Mouse (Mus musculus) spleen, postnatal 4 days (tissue): ENCODE results near the gene Nphp4.

Experiments
- DNase-seq, 2 experiments: peaks; one replicate each; pipeline ENCODE4 v3.0.0; 2022; ENCODE audit warnings: low spot score in 2 of 2

Nphp4 gene

DNA sequence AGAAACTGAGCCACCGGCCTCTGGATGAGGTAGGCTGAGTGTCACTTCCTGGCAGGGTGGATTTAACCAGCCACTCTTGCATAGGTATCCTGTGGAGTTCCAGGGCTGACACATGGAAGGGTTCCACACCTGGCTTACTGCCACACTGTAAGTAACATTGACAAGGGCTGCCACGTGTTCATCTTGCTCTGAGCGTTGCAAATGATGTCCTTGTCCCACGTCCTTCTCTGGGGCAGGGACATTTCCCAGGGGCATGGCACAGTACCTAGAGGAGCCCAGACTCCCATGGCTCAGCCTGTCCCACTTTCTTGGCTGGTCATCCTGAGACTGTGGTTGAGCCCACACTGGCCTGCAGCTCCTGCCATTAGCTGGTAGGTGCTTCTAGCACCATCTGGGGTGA, 91.5 kb downstream of the Nphp4 start:
- DNase-seq = no peak

DNA sequence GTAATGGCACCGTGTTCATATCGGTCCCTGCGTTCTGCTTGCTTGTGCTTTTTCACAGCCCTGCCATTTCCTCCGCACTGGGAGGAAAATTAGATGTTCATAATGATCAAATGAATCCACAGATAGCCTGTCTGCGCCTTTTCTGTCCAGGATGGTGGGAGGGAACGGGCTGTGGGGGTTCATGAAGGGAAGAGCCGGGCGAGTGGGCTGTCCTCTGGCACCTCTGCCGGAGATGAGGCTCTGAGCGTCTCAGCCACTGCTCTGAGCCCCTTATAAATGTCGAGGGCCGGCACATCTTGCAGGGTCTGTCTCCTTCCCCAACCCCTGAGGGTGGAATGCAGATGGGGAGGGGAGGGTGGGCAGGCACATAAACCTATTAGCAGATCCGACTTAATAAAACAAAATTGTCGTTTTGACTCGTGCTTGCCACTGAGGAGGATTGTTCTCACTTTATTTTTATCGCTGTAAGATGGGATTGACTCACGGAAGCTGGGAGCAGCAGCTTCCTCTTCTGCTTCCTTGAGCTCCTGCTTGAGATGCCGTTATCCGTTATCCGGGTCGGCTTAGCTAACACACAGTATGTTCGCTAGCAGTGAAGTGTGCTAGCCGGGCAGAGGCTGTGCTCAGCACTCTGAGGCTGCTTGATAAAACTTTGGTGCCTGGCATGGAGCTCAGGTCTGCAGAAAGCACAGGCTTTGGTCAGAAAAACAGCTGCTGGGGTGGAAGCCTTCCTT, 92.3 kb downstream of the Nphp4 start:
- DNase-seq = no peak

DNA sequence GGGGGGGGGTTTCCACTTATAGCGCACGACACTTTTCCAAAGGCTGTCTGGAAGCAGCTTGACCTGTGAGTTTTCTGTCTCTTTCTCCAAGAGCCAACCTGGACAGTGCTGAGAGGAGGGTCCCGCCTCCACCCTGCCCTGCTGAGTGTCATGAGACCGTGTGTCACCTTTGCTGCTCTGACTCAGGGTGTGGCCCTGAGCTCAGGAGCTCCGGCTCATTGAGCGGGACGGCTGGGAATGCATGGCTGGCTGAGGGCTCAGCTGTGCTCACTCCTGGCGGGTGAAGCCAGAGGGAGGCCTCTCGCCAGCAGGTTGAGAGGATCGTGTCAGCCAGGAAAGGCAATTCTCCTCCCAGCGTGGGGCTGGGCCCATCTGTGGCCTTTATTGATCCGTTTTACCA, 97.8 kb downstream of the Nphp4 start:
- DNase-seq = no peak

DNA sequence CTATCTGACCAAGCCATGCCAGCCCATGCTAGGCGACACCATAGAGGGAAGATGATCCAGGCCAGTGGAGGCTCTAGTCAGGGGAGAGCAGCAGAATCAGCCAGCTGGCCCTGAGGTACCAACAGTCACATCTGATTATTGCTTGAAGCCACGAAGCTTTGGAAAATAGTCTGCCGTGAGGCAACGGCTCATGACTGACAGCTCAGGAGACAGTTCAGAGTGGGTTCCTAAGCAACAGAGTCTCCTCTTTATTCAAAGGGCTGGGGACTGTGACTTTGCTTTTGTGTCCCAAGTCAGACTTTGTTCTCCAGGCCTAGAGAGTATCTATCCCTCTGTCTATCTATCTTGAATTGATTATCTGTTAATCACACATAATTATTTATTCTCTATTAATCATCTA, 100.3 kb downstream of the Nphp4 start:
- DNase-seq = no peak

DNA sequence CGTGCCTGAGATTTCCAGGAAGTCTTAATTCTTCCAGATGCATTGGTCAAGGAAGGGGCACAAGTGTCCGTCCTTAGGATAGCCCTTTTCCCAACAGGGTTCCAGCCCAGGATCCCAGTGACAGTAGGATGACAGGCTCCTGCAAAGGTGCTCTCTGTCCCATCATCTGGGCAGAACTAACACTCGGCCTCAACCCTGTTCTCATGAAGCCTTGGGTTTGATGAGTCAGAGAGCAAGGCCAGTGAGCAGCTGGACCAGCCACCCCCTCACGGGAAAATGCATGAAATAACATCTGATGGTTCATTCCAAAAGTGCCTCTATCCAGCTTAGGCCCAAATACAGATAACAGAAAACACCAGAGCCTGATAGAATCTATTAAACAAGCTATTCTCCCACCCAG, 103.5 kb downstream of the Nphp4 start:
- no peak for DNase-seq

DNA sequence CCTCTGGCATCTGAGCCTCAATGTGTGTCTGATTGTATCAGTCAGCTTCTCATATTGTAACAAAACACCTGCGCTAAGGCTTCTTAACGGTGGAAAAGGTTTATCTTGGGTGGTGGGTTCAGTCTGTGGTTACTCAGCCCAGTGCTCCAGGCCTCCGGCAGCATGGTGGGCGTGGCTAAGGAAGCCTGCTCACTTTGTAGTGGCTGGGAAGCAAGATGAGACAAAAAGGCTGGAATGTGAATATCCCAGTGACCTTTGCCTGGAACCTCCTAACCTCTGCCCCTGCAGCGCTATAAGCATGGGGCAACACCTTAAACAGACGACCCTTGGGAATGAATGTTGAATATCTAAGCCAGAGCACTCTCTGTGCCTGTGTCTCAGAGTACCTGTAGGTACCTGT, 105.7 kb downstream of the Nphp4 start:
- DNase-seq = no peak

DNA sequence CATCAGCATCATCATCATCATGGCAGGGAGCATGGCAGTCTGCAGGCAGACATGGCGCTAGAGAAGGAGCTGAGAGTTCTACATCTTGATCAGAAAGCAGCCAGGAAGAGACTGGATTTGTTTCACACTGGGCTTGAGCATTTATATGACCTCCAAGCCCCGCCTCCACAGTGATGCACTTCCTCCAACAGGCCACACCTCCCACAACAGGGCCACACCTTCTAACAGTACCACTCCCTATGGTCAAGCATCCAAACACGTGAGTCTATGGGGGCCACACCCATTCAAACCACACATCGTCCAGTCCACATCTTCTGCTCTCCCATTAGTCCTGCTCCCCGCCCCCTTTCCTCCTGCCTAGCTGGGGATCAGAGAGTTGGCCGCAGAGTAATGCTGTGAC, 107.1 kb downstream of the Nphp4 start:
- no peak for DNase-seq

DNA sequence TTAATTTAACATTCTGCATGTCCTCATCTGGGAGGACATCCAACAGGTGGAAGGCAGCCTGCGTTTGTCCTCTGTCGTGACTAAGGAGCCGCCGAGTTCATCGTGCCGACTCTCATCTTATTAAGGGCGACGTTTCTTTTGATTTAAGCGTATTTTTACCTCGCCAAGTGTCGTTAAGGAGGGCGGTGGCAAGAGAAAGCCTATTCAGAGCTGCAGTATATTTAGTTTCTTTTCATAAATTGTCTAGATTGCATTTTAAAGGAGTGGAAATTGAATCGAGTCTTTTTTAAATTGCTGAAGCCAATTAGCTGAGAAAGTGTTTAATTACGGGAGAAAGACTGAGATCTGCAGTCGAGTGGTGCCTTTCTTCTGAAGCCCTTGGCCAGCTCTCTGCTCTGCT, 109.0 kb downstream of the Nphp4 start:
- DNase-seq = no peak

DNA sequence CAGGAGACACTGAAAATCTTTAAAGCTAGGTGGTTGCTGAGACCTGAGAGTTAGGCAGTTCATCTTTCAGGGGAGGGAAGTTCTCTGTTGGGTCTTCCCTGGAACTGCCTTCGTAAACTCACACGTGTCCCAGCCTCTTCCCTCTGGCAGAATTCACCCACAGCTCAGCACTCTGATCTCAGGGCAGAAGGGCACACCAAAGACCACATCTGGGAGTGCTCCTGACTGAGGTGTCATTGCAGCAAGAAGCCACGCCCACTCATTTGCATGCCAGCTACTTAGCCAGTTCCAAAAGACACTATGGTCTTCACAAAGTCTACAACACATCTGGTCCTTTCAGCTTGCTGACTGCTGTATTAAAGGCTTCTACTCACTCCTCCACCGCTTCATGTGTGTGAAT, 109.7 kb downstream of the Nphp4 start:
- no peak for DNase-seq

DNA sequence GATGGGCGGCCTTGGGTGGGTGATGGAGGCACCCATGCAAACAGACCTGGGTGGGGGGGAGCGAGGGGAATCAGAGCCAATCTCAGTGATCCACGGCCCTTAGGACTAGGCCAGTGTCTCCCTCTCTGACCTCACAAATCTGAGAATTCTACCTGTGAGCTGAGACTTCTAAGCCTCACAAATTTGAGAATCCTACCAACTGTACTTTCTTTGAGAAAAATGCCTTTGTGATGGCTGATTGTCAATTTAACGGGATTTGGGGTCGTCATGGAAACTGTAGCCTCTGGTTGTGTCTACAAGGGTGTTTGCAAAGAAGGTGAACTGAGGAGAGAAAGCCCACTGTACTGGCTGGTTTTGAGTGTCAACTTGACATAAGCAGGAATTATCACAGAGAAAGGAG, 127.8 kb downstream of the Nphp4 start:
- no peak for DNase-seq

DNA sequence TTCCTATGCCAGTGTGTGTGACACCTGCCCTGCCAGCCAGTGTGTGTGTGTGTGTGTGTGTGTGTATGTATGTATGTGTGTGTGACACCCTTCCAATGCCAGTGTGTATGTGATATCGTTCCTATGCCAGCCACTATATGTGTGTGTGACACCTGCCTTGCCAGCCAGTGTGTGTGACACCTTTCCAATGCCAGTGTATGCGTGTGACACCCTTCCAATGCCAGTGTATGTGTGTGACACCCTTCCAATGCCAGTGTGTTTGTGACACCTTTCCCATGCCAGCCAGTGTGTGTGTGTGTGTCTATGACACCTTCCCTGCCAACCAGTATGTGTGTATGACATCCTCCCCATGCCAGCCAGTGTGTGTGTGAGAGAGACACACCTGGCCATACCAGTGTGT, 132.7 kb downstream of the Nphp4 start:
- DNase-seq = no peak

DNA sequence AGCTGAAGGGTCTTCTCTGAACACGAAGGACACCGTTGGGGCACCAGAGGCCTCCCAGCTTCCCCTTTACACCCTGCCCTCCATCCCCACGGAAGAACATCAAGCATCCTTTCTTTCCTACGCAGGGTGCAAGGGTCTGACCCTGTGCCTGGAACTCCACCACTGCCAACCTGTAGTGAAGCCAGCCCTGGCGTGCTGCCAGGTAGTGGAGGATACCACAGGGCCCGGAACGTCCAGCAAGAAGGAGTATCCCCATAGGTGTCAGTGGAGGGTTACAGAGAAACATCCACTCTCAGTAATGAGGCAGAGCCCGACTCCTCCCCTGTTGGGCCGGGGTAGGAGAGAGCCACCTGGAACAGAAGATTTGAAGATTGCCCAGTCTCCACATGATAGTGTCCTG, 133.5 kb downstream of the Nphp4 start:
- no peak for DNase-seq
